Mouse (Mus musculus) liver (tissue): ENCODE data around the gene Olfr1443.
"Not testable (repeated sequence)": the region's sequence is repeated elsewhere in the genome, so short reads cannot be mapped to it uniquely, and the experiment has no call there.

Experiments used
- DNase-seq: peaks from one replicate; pipeline ENCODE4 v3.0.0-alpha.2; 2020; ENCODE audit warnings: mixed read lengths

The Olfr1443 gene

GRCm38 (mm10) chr19:12677812-12678211 is at the start of gene Olfr1443:
TSS of gene Olfr1443 (plus strand) at chr19:12678112.
- no peak for DNase-seq

- DNase-seq: no peak
These were observed 44.7 kb upstream of the Olfr1443 start, which contains the start of gene Glyat for GRCm38 (mm10) chr19:12633176-12633575. TSS of gene Glyat (plus strand) at chr19:12633308.

GRCm38 (mm10) chr19:12634259-12634658 is 43.7 kb upstream of the Olfr1443 start:
- no peak for DNase-seq

GRCm38 (mm10) chr19:12634963-12635362 is 42.9 kb upstream of the Olfr1443 start:
- DNase-seq: no peak

- DNase-seq: no peak
These were observed 41.0 kb upstream of the Olfr1443 start for GRCm38 (mm10) chr19:12636863-12637262.

GRCm38 (mm10) chr19:12638049-12638448 is 39.9 kb upstream of the Olfr1443 start:
- DNase-seq: no peak

- no peak for DNase-seq
These were observed 28.4 kb upstream of the Olfr1443 start for GRCm38 (mm10) chr19:12649511-12649910.

- DNase-seq: no peak
These were observed 11.8 kb upstream of the Olfr1443 start for GRCm38 (mm10) chr19:12666156-12666555.

- DNase-seq: not testable (repeated sequence)
These were observed 9.3 kb upstream of the Olfr1443 start for GRCm38 (mm10) chr19:12668601-12669000.

- DNase-seq: no peak
These were observed 7.8 kb upstream of the Olfr1443 start, which contains the start of gene Olfr1442 for GRCm38 (mm10) chr19:12670139-12670538. TSS of gene Olfr1442 (plus strand) at chr19:12670439.

GRCm38 (mm10) chr19:12671051-12671450 is 6.9 kb upstream of the Olfr1443 start:
- no peak for DNase-seq

- DNase-seq: no peak
These were observed 6.7 kb downstream of the Olfr1443 start for GRCm38 (mm10) chr19:12684638-12685037.

- no peak for DNase-seq
These were observed 7.3 kb downstream of the Olfr1443 start for GRCm38 (mm10) chr19:12685231-12685630.

GRCm38 (mm10) chr19:12695590-12695989 is 17.7 kb downstream of the Olfr1443 start, which contains the start of gene Keg1:
TSS of gene Keg1 (plus strand) at chr19:12695786.
- no peak for DNase-seq

GRCm38 (mm10) chr19:12696221-12696620 is 18.3 kb downstream of the Olfr1443 start:
- no peak for DNase-seq

- no peak for DNase-seq
These were observed 30.5 kb downstream of the Olfr1443 start for GRCm38 (mm10) chr19:12708458-12708857.

- DNase-seq: no peak
These were observed 31.1 kb downstream of the Olfr1443 start for GRCm38 (mm10) chr19:12708986-12709385.

GRCm38 (mm10) chr19:12719189-12719588 is 41.3 kb downstream of the Olfr1443 start:
- DNase-seq: no peak

- DNase-seq: no peak
These were observed 42.6 kb downstream of the Olfr1443 start for GRCm38 (mm10) chr19:12720463-12720862.

GRCm38 (mm10) chr19:12720919-12721318 is 43.0 kb downstream of the Olfr1443 start:
- DNase-seq: not testable (repeated sequence)

GRCm38 (mm10) chr19:12721596-12721995 is 43.7 kb downstream of the Olfr1443 start:
- not testable (repeated sequence) for DNase-seq

- DNase-seq: peak; percentile 20
These were observed 44.4 kb downstream of the Olfr1443 start for GRCm38 (mm10) chr19:12722308-12722707.

GRCm38 (mm10) chr19:12725851-12726250 is 47.9 kb downstream of the Olfr1443 start:
- DNase-seq: no peak

GRCm38 (mm10) chr19:12731036-12731435 is 53.1 kb downstream of the Olfr1443 start:
- DNase-seq: no peak

GRCm38 (mm10) chr19:12731950-12732349 is 54.0 kb downstream of the Olfr1443 start:
- DNase-seq: no peak
